Mouse (Mus musculus): Measurements from ENCODE around the gene Jak2. TPM values are rescaled to one million over a fixed set of nuclear protein-coding genes. Genes with fewer than 3 reads are reported as not detected.

Gene Jak2
- polyA plus RNA-seq, 1 experiment = 7.7 TPM

DNA sequence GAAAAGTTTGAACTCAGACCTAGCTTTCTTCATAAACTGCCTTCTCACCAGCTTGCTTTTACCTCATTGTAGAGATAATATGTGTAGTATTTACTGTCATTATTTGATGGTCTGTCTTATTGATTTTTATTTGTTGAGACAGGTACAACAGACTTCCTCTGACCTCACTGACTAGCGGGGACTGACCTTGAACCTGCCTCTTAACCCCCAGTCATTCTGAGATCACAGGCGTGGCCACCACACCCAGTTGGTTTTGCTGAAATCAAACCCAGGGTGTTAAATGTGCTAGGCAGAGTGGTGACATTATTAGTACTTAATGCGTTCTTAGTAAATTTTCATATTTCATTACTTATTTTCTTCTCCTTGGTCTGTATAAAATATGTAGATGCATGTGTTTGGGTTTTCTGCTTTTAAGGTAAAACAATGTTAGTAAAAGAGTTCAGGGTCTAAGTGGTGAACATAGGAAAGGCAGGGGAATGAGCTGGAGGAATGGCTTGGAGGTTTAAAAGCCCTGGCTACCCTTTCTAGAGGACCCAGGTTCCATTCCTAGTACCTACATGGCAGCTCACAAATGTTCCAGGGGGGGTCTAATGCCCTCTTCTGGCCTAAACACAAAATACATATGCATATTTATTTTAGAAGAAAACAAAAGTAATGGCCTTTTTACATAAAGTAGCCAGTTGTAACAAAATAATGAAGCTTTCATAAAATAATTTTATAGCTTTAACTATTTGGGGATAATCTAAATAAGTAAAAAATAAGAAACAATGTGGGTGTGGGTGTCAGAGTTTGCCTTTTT lies 20.6 kb downstream of the Jak2 start:
- no peak for DNase-seq (ENCODE audit: low read depth in 1 of 2, low spot score in 2 of 2)
- no peak overlapping the region for H3K27ac ChIP-seq (ENCODE audit: insufficient read depth, low read length)
- no peaks in the 10 kb centered on the region for H3K27me3 ChIP-seq (ENCODE audit: control insufficient read depth, insufficient read depth, low read length)
- H3K4me1 ChIP-seq (ENCODE audit: control insufficient read depth, insufficient read depth, insufficient read length) = peaks cover 2% of the 10 kb centered on the region; the same call in 1 of the 2 replicates
- no peak overlapping the region for H3K4me3 ChIP-seq (ENCODE audit: extremely low read depth, insufficient read depth, insufficient read length)
- TF ChIP-seq POLR2A (IDR thresholded peaks at IDR 0.05; ENCODE audit: low read depth, low read length) (no peak), CTCF (IDR thresholded peaks at IDR 0.05; ENCODE audit: extremely low read depth, insufficient read depth, insufficient read length, insufficient replicate concordance) (no peak)
- H3K36me3 ChIP-seq (ENCODE audit: control insufficient read depth, insufficient read depth, low read length) = peaks cover 20% of the 10 kb centered on the region
- WGBS = 87% methylated on average over 3 of the region's 3 CpGs

DNA sequence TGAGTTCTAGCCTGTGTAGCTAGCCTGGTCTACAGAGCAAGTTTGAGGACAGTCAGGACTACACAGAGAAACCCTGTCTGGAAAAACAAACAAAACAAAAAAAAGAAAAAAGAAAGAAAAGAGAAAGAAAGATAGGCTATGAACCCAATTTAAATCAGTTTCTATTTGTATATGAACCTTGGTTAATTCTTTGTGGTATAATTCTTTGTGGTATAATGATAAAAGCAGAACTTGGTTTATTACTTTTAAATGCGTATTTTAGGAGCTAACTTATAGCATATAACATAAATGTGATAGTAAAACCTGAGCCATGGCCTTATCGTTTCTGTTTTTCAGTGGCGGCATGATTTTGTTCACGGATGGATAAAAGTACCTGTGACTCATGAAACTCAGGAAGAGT lies 24.8 kb downstream of the Jak2 start:
- WGBS = 98% methylated on average over 4 of the region's 4 CpGs
- Histone ChIP-seq H3K36me3 (ENCODE audit: control insufficient read depth, insufficient read depth, low read length) (peaks cover 28% of the 10 kb centered on the region), H3K27ac (ENCODE audit: insufficient read depth, low read length) (no peak overlapping the region), H3K27me3 (ENCODE audit: control insufficient read depth, insufficient read depth, low read length) (no peaks in the 10 kb centered on the region), H3K4me3 (ENCODE audit: extremely low read depth, insufficient read depth, insufficient read length) (no peak overlapping the region), H3K4me1 (ENCODE audit: control insufficient read depth, insufficient read depth, insufficient read length) (no peaks in the 10 kb centered on the region)
- TF ChIP-seq POLR2A (IDR thresholded peaks at IDR 0.05; ENCODE audit: low read depth, low read length) (no peak), CTCF (IDR thresholded peaks at IDR 0.05; ENCODE audit: extremely low read depth, insufficient read depth, insufficient read length, insufficient replicate concordance) (no peak)
- DNase-seq (ENCODE audit: low read depth in 1 of 2, low spot score in 2 of 2) = no peak

DNA sequence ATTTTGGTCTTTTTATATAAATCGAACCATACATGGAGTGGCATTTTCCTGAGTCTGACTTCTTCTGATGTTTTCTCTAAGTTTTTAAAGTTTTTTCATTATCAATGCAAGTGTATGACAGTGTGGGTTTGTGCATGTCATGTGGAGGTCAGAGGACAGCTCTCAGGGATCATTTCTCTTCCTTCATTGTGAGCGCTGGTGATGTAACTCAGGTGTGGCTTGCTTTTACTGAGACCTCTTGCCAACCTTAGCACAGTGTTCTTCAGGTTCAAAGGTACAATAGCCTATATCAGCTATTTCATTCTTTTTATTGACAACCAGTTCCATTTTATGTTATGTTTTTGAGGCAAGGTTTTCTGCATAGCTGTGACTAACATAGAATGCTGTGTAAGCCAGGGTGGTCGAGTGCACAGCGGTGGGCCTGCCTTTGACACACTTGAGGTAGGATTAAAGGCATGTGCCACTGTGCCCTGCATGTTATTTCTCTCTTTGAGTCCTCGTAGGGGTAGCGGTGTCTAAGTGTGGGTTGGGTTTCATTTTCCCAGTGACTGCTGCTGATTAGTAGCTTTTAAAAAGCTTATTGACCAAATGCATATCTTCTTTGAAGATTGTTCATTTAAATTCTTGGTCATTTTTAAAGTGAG lies 27.4 kb downstream of the Jak2 start:
- TF ChIP-seq CTCF (IDR thresholded peaks at IDR 0.05; ENCODE audit: extremely low read depth, insufficient read depth, insufficient read length, insufficient replicate concordance) (no peak), POLR2A (IDR thresholded peaks at IDR 0.05; ENCODE audit: low read depth, low read length) (no peak)
- H3K27ac ChIP-seq (ENCODE audit: insufficient read depth, low read length) = no peak overlapping the region
- no peak for DNase-seq (ENCODE audit: low read depth in 1 of 2, low spot score in 2 of 2)
- H3K27me3 ChIP-seq (ENCODE audit: control insufficient read depth, insufficient read depth, low read length) = no peaks in the 10 kb centered on the region
- H3K4me1 ChIP-seq (ENCODE audit: control insufficient read depth, insufficient read depth, insufficient read length) = no peaks in the 10 kb centered on the region
- no peak overlapping the region for H3K4me3 ChIP-seq (ENCODE audit: extremely low read depth, insufficient read depth, insufficient read length)
- peaks cover 31% of the 10 kb centered on the region for H3K36me3 ChIP-seq (ENCODE audit: control insufficient read depth, insufficient read depth, low read length)
- WGBS = 91% methylated on average over 6 of the region's 6 CpGs

DNA sequence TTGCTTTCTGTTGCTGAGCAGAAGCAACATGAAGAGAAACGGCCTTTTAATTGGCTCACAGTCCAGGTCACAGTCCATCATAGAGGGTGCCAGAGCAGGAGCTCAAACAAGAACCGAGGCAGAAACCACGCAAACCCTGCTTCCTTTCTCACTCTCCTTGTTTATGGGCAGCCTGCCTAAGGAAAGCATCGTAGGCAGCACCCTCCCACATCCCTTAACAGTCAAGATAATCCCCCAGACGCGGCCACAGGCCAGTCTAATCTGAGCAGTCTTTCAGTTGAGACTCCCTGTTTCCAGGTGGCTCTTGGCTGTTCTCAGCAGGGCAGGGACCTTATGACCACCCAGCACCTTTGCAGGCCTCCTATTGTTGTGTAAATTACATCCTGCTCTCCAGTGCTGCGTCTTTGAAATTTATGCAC lies 33.8 kb downstream of the Jak2 start:
- DNase-seq (ENCODE audit: low read depth in 1 of 2, low spot score in 2 of 2) = no peak
- Histone ChIP-seq H3K27me3 (ENCODE audit: control insufficient read depth, insufficient read depth, low read length) (no peaks in the 10 kb centered on the region), H3K4me3 (ENCODE audit: extremely low read depth, insufficient read depth, insufficient read length) (no peak overlapping the region), H3K27ac (ENCODE audit: insufficient read depth, low read length) (no peak overlapping the region), H3K4me1 (ENCODE audit: control insufficient read depth, insufficient read depth, insufficient read length) (no peaks in the 10 kb centered on the region), H3K36me3 (ENCODE audit: control insufficient read depth, insufficient read depth, low read length) (peaks cover 39% of the 10 kb centered on the region)
- 73% methylated on average over 7 of the region's 7 CpGs for WGBS
- TF ChIP-seq CTCF (IDR thresholded peaks at IDR 0.05; ENCODE audit: extremely low read depth, insufficient read depth, insufficient read length, insufficient replicate concordance) = no peak
- no peak for TF ChIP-seq POLR2A (IDR thresholded peaks at IDR 0.05; ENCODE audit: low read depth, low read length)

DNA sequence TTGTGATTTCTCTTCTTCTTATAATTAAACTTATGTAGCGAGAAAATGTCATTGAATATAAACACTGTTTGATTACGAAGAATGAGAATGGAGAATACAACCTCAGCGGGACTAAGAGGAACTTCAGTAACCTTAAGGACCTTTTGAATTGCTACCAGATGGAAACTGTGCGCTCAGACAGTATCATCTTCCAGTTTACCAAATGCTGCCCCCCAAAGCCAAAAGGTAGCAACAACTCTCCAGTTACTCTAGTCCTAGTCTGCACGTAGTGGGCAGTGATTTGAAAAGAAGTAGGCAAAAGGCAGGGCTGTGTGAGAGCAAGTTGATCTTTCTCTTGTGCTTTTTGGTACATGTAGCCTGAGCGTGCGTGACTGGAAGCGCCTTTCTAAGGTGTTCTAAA lies 36.2 kb downstream of the Jak2 start:
- Histone ChIP-seq H3K27ac (ENCODE audit: insufficient read depth, low read length) (no peak overlapping the region), H3K36me3 (ENCODE audit: control insufficient read depth, insufficient read depth, low read length) (peaks cover 48% of the 10 kb centered on the region), H3K4me1 (ENCODE audit: control insufficient read depth, insufficient read depth, insufficient read length) (no peaks in the 10 kb centered on the region), H3K27me3 (ENCODE audit: control insufficient read depth, insufficient read depth, low read length) (no peaks in the 10 kb centered on the region), H3K4me3 (ENCODE audit: extremely low read depth, insufficient read depth, insufficient read length) (no peak overlapping the region)
- no peak for TF ChIP-seq CTCF (IDR thresholded peaks at IDR 0.05; ENCODE audit: extremely low read depth, insufficient read depth, insufficient read length, insufficient replicate concordance)
- TF ChIP-seq POLR2A (IDR thresholded peaks at IDR 0.05; ENCODE audit: low read depth, low read length) = no peak
- 90% methylated on average over 8 of the region's 8 CpGs for WGBS
- DNase-seq (ENCODE audit: low read depth in 1 of 2, low spot score in 2 of 2) = no peak

DNA sequence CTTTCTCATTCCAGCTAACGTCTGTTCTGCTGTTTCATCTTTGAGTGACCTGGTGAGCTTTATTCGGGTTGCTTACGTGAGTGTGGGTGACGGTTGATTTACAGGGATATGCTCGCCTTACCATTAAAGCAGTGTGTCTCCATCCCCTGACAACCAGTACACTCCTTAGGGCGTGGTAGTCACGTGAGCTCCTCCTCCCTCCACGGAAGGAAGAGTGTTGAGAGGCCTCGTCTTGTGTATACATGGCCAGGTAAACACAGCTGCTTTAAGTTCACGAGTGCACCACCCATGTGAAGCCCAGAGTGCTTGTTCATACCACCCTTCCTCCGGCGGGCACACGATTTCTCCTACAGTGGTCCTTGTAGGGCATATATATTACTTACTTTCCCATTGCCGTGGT lies 39.9 kb downstream of the Jak2 start:
- DNase-seq (ENCODE audit: low read depth in 1 of 2, low spot score in 2 of 2) = no peak
- H3K27ac ChIP-seq (ENCODE audit: insufficient read depth, low read length) = no peak overlapping the region
- no peaks in the 10 kb centered on the region for H3K4me1 ChIP-seq (ENCODE audit: control insufficient read depth, insufficient read depth, insufficient read length)
- H3K27me3 ChIP-seq (ENCODE audit: control insufficient read depth, insufficient read depth, low read length) = no peaks in the 10 kb centered on the region
- H3K4me3 ChIP-seq (ENCODE audit: extremely low read depth, insufficient read depth, insufficient read length) = no peak overlapping the region
- peaks cover 47% of the 10 kb centered on the region for H3K36me3 ChIP-seq (ENCODE audit: control insufficient read depth, insufficient read depth, low read length)
- WGBS = 92% methylated on average over 14 of the region's 14 CpGs
- no peak for TF ChIP-seq POLR2A (IDR thresholded peaks at IDR 0.05; ENCODE audit: low read depth, low read length)
- TF ChIP-seq CTCF (IDR thresholded peaks at IDR 0.05; ENCODE audit: extremely low read depth, insufficient read depth, insufficient read length, insufficient replicate concordance) = no peak

DNA sequence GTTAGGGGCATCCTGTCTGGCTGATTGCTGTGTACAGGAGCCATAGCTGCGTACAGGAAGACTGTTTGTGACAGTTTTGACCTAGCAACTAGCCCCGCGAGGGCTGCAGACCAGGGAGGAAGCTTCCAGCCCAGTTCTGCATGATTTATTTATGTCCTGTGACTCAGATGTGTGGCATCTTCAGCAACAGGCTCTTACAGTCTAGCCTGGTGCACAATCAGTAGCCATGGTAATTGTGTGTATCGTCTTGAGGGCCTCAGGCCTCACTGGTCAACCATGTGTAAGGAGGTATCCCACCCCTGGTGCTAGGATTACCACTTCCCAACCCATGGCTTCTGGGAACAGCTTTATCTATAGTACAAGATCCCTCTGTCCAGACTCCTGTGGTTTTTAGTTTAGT lies 40.9 kb downstream of the Jak2 start:
- Histone ChIP-seq H3K36me3 (ENCODE audit: control insufficient read depth, insufficient read depth, low read length) (peaks cover 43% of the 10 kb centered on the region), H3K27ac (ENCODE audit: insufficient read depth, low read length) (no peak overlapping the region)

More for the DNA sequence above, 40.9 kb downstream of the Jak2 start:
- no peaks in the 10 kb centered on the region for H3K4me1 ChIP-seq (ENCODE audit: control insufficient read depth, insufficient read depth, insufficient read length)
- no peak overlapping the region for H3K4me3 ChIP-seq (ENCODE audit: extremely low read depth, insufficient read depth, insufficient read length)
- TF ChIP-seq POLR2A (IDR thresholded peaks at IDR 0.05; ENCODE audit: low read depth, low read length) = no peak
- TF ChIP-seq CTCF (IDR thresholded peaks at IDR 0.05; ENCODE audit: extremely low read depth, insufficient read depth, insufficient read length, insufficient replicate concordance) = no peak
- no peaks in the 10 kb centered on the region for H3K27me3 ChIP-seq (ENCODE audit: control insufficient read depth, insufficient read depth, low read length)
- no peak for DNase-seq (ENCODE audit: low read depth in 1 of 2, low spot score in 2 of 2)
- WGBS = 84% methylated on average over 4 of the region's 4 CpGs
